Mouse (Mus musculus) neural tube, embryonic 14.5 days (tissue): ENCODE measurements around the gene Gm20388. TPM values are rescaled to one million over a fixed set of nuclear protein-coding genes. Genes with fewer than 3 reads are reported as not detected.

ENCODE experiments used
- ATAC-seq: fragments of 200-750 bp; cut with Nextera tagmentation; 2 replicates; pipeline ENCODE4 v1.8.0; 2017; ENCODE audit warnings: low read depth, mild to moderate bottlenecking, moderate TSS enrichment, moderate library complexity
- H3K27ac ChIP-seq: fragments of 300-500 bp; sonication (generic); 2 replicates; pipeline ENCODE4 v1.5.1; 2014; ENCODE audit warnings: low read depth, mild to moderate bottlenecking, control low read depth, low read length, moderate library complexity, mixed read lengths
- H3K27me3 ChIP-seq: fragments of 300-500 bp; sonication (generic); 2 replicates; pipeline ENCODE4 v1.6.1; 2014; ENCODE audit warnings: low read length; ENCODE audit not compliant: control insufficient read depth, insufficient read depth
- H3K36me3 ChIP-seq: fragments of 300-500 bp; sonication (generic); 2 replicates; pipeline ENCODE4 v1.6.1; 2014; ENCODE audit warnings: low read length, mixed read lengths; ENCODE audit not compliant: control insufficient read depth, insufficient read depth
- H3K4me1 ChIP-seq: fragments of 300-500 bp; sonication (generic); 2 replicates; pipeline ENCODE4 v1.6.1; 2014; ENCODE audit warnings: low read length; ENCODE audit not compliant: control insufficient read depth, insufficient read depth
- H3K4me2 ChIP-seq: fragments of 300-500 bp; sonication (generic); 2 replicates; pipeline ENCODE4 v1.6.1; 2014; ENCODE audit warnings: mild to moderate bottlenecking, low read depth, low read length, control low read depth
- H3K4me3 ChIP-seq: fragments of 300-500 bp; sonication (generic); 2 replicates; pipeline ENCODE4 v1.5.1; 2014; ENCODE audit warnings: low read depth, low read length, control low read depth, mixed read lengths
- H3K9ac ChIP-seq: fragments of 300-500 bp; sonication (generic); replicated peaks from 2 replicates; pipeline ENCODE4 v1.6.1; 2014; ENCODE audit warnings: low read depth, mild to moderate bottlenecking, control low read depth, low read length, mixed read lengths
- H3K9me3 ChIP-seq: fragments of 300-500 bp; sonication (generic); 2 replicates; pipeline ENCODE4 v1.6.1; 2016; ENCODE audit warnings: low read length; ENCODE audit not compliant: control insufficient read depth
- WGBS: fragments of 180-500 bp; shearing (Covaris S2); extraction: QIAGEN DNeasy Blood & Tissue Kit; methylation state at CpG from one replicate; pipeline ENCODE4 v1.1.7; 2014; 5-methylcytosine and 5-hydroxymethylcytosine counted together
- polyA plus RNA-seq: library from polyadenylated mRNA; unstranded; fragments of >200 nt; fragmentation: Nextera tagmentation; extraction: Ambion mirVana; gene quantifications from 2 replicates; pipeline ENCODE4 v1.2.1, GENCODE M21; 2014

Gene Gm20388
- polyA plus RNA-seq, 1 experiment from 2014 or later, result 10.3 TPM

- H3K27ac ChIP-seq, result peak overlapping the region; percentile 67
- 7% methylated on average over 4 of the region's 4 CpGs for WGBS
- H3K36me3 ChIP-seq, result no peaks in the 10 kb centered on the region
- peak overlapping the region; percentile 17; the same call in 1 of the 2 replicates for H3K9ac ChIP-seq
- H3K4me1 ChIP-seq, result peaks cover 23% of the 10 kb centered on the region
- no peak overlapping the region for H3K4me3 ChIP-seq
- H3K4me2 ChIP-seq, result peak overlapping the region; percentile 40; the same call in 1 of the 2 replicates
- no peaks in the 10 kb centered on the region for H3K9me3 ChIP-seq
- H3K27me3 ChIP-seq, result peaks cover 4% of the 10 kb centered on the region; the same call in 1 of the 2 replicates
- 0 out of 2 replicates have a peak, but pooled peaks have one; percentile 2 for ATAC-seq
These were observed 266.0 kb downstream of the Gm20388 start for GRCm38 (mm10) chr8:120176605-120177004.

GRCm38 (mm10) chr8:120177318-120178123, 266.9 kb downstream of the Gm20388 start, which contains the start of gene Fam92b:
TSS of gene Fam92b (minus strand) at chr8:120177466.
- Histone ChIP-seq H3K9me3 (no peaks in the 10 kb centered on the region), H3K9ac (peak within 1 kb of the TSS; percentile 17), H3K27me3 (peaks cover 4% of the 10 kb centered on the region; the same call in 1 of the 2 replicates), H3K4me1 (peaks cover 23% of the 10 kb centered on the region), H3K27ac (peak within 1 kb of the TSS; percentile 67), H3K4me3 (no peak within 1 kb of the TSS), H3K36me3 (no peaks in the 10 kb centered on the region), H3K4me2 (peak within 1 kb of the TSS; percentile 40)
- peak; percentile 89 for ATAC-seq
- 2% methylated on average over 22 of the region's 26 CpGs for WGBS

- H3K4me1 ChIP-seq, result peaks cover 23% of the 10 kb centered on the region
- peaks cover 4% of the 10 kb centered on the region; the same call in 1 of the 2 replicates for H3K27me3 ChIP-seq
- H3K36me3 ChIP-seq, result no peaks in the 10 kb centered on the region
- H3K9ac ChIP-seq, result no peak overlapping the region
- 3% methylated on average over 10 of the region's 10 CpGs for WGBS
- no peak overlapping the region for H3K4me3 ChIP-seq
- H3K27ac ChIP-seq, result peak overlapping the region; percentile 67
- no peaks in the 10 kb centered on the region for H3K9me3 ChIP-seq
- no peak for ATAC-seq
- no peak overlapping the region for H3K4me2 ChIP-seq
These were observed 267.5 kb downstream of the Gm20388 start for GRCm38 (mm10) chr8:120178124-120178514.

GRCm38 (mm10) chr8:120179027-120179431, 268.4 kb downstream of the Gm20388 start:
- Histone ChIP-seq H3K36me3 (no peaks in the 10 kb centered on the region), H3K9me3 (no peaks in the 10 kb centered on the region), H3K4me1 (peaks cover 23% of the 10 kb centered on the region), H3K4me2 (peak overlapping the region; percentile 24; the same call in 1 of the 2 replicates), H3K4me3 (no peak overlapping the region), H3K9ac (no peak overlapping the region), H3K27ac (no peak overlapping the region), H3K27me3 (peaks cover 4% of the 10 kb centered on the region; the same call in 1 of the 2 replicates)
- ATAC-seq, result peak; percentile 58
- 0% methylated on average over 10 of the region's 10 CpGs for WGBS

- Histone ChIP-seq H3K36me3 (no peaks in the 10 kb centered on the region), H3K27ac (no peak overlapping the region), H3K4me3 (no peak overlapping the region), H3K4me2 (no peak overlapping the region), H3K9ac (no peak overlapping the region), H3K4me1 (peaks cover 31% of the 10 kb centered on the region), H3K27me3 (no peaks in the 10 kb centered on the region), H3K9me3 (no peaks in the 10 kb centered on the region)
- 20% methylated on average over 7 of the region's 7 CpGs for WGBS
- ATAC-seq, result no peak
These were observed 269.9 kb downstream of the Gm20388 start for GRCm38 (mm10) chr8:120180445-120180970.

GRCm38 (mm10) chr8:120181274-120181673, 270.6 kb downstream of the Gm20388 start:
- Histone ChIP-seq H3K4me1 (peaks cover 36% of the 10 kb centered on the region), H3K4me3 (no peak overlapping the region), H3K4me2 (no peak overlapping the region), H3K27me3 (no peaks in the 10 kb centered on the region), H3K9me3 (no peaks in the 10 kb centered on the region), H3K27ac (no peak overlapping the region), H3K36me3 (no peaks in the 10 kb centered on the region), H3K9ac (no peak overlapping the region)
- WGBS, result 93% methylated on average over 5 of the region's 5 CpGs
- no peak for ATAC-seq

GRCm38 (mm10) chr8:120181861-120182414, 271.3 kb downstream of the Gm20388 start:
- H3K4me1 ChIP-seq, result peaks cover 35% of the 10 kb centered on the region
- ATAC-seq, result no peak
- H3K36me3 ChIP-seq, result no peaks in the 10 kb centered on the region
- H3K27ac ChIP-seq, result no peak overlapping the region
- H3K4me2 ChIP-seq, result no peak overlapping the region
- 83% methylated on average over 4 of the region's 4 CpGs for WGBS
- H3K4me3 ChIP-seq, result no peak overlapping the region
- H3K9ac ChIP-seq, result no peak overlapping the region
- H3K9me3 ChIP-seq, result no peaks in the 10 kb centered on the region
- H3K27me3 ChIP-seq, result no peaks in the 10 kb centered on the region

GRCm38 (mm10) chr8:120184366-120184765, 273.7 kb downstream of the Gm20388 start:
- Histone ChIP-seq H3K9me3 (no peaks in the 10 kb centered on the region), H3K27ac (no peak overlapping the region; the same call in 1 of the 2 replicates), H3K9ac (no peak overlapping the region), H3K4me3 (no peak overlapping the region), H3K27me3 (no peaks in the 10 kb centered on the region), H3K36me3 (no peaks in the 10 kb centered on the region), H3K4me2 (no peak overlapping the region), H3K4me1 (peaks cover 19% of the 10 kb centered on the region)
- WGBS, result 36% methylated on average over 9 of the region's 9 CpGs
- no peak for ATAC-seq
